Mouse (Mus musculus) limb, embryonic 14.5 days (tissue): Measurements from ENCODE around the gene Fam173a. TPM values are rescaled to one million over a fixed set of nuclear protein-coding genes. Genes with fewer than 3 reads are reported as not detected.

Experiments used
- ATAC-seq: fragments of 200-750 bp; cut with Nextera tagmentation; 2 replicates; pipeline ENCODE4 v1.8.0; 2017; ENCODE audit warnings: low read depth, moderate number of reproducible peaks, moderate TSS enrichment; ENCODE audit not compliant: low FRiP score
- DNase-seq: peaks from one replicate; pipeline ENCODE4 v3.0.0-alpha.2; 2015; ENCODE audit warnings: low spot score
- H3K27ac ChIP-seq: fragments of 300-500 bp; sonication (generic); replicated peaks from 2 replicates; pipeline ENCODE4 v1.5.1; 2014; ENCODE audit warnings: low read depth, mild to moderate bottlenecking, low read length, moderate library complexity, mixed read lengths
- H3K27me3 ChIP-seq: fragments of 300-500 bp; sonication (generic); 2 replicates; pipeline ENCODE4 v1.6.1; 2014; ENCODE audit warnings: low read length, mixed read lengths; ENCODE audit not compliant: control insufficient read depth, insufficient read depth
- H3K36me3 ChIP-seq: fragments of 300-500 bp; sonication (generic); 2 replicates; pipeline ENCODE4 v1.6.1; 2014; ENCODE audit warnings: mild to moderate bottlenecking, low read length, moderate library complexity, mixed read lengths; ENCODE audit not compliant: control insufficient read depth, insufficient read depth
- H3K4me1 ChIP-seq: fragments of 300-500 bp; sonication (generic); 2 replicates; pipeline ENCODE4 v1.6.1; 2014; ENCODE audit warnings: antibody characterized with exemption, low read length, mixed read lengths; ENCODE audit not compliant: control insufficient read depth, insufficient read depth
- H3K4me2 ChIP-seq: fragments of 300-500 bp; sonication (generic); replicated peaks from 2 replicates; pipeline ENCODE4 v1.6.1; 2014; ENCODE audit warnings: low read depth, mild to moderate bottlenecking, low read length, moderate library complexity; ENCODE audit not compliant: severe bottlenecking
- H3K4me3 ChIP-seq: fragments of 300-500 bp; sonication (generic); replicated peaks from 2 replicates; pipeline ENCODE4 v1.5.1; 2014; ENCODE audit warnings: low read length
- H3K9ac ChIP-seq: fragments of 300-500 bp; sonication (generic); 2 replicates; pipeline ENCODE4 v1.6.1; 2014; ENCODE audit warnings: mild to moderate bottlenecking, low read depth, low read length, moderate library complexity; ENCODE audit not compliant: severe bottlenecking
- H3K9me3 ChIP-seq: fragments of 300-500 bp; sonication (generic); 2 replicates; pipeline ENCODE4 v1.6.1; 2016; ENCODE audit warnings: low read length; ENCODE audit not compliant: control insufficient read depth
- POLR2A ChIP-seq: fragments of 200-500 bp; IDR thresholded peaks from 2 replicates; pipeline ENCODE4 v1.8.0; 2012; ENCODE audit warnings: inconsistent platforms, mild to moderate bottlenecking, moderate library complexity, borderline replicate concordance; ENCODE audit not compliant: insufficient read depth, insufficient read length; ENCODE audit errors: extremely low read depth
- WGBS: fragments of 180-500 bp; shearing (Covaris S2); extraction: QIAGEN DNeasy Blood & Tissue Kit; methylation state at CpG from one replicate; pipeline ENCODE4 v1.1.7; 2014; 5-methylcytosine and 5-hydroxymethylcytosine counted together
- polyA plus RNA-seq, 2 experiments: library from polyadenylated mRNA; depleted of rRNA in 1 of 2; stranded (reverse) in 1 of 2; unstranded in 1 of 2; fragments of >200 nt; fragmentation: Nextera tagmentation in 1 of 2; extraction: Ambion mirVana in 1 of 2; gene quantifications; 2 replicates each; pipeline versions ENCODE4 v1.2.1 to v1.2.3; 2012 to 2014

Gene Fam173a
- polyA plus RNA-seq, 2 experiments, result 73.8 to 117 TPM

GRCm38 (mm10) chr17:25755627-25756377, 36.9 kb downstream of the Fam173a start:
- Histone ChIP-seq H3K4me3 (no peak overlapping the region), H3K9ac (0 out of 2 replicates have a peak overlapping the region, but pooled peaks have one; percentile 25), H3K4me2 (no peak overlapping the region), H3K27me3 (no peaks in the 10 kb centered on the region), H3K4me1 (no peaks in the 10 kb centered on the region), H3K9me3 (no peaks in the 10 kb centered on the region), H3K36me3 (no peaks in the 10 kb centered on the region), H3K27ac (no peak overlapping the region)
- 23% methylated on average over 4 of the region's 4 CpGs for WGBS
- no peak for TF ChIP-seq POLR2A
- DNase-seq, result no peak
- no peak for ATAC-seq

- H3K4me3 ChIP-seq, result no peak overlapping the region
- DNase-seq (no peak), ATAC-seq (no peak)
- H3K9ac ChIP-seq, result 0 out of 2 replicates have a peak overlapping the region, but pooled peaks have one; percentile 25
- WGBS, result 68% methylated on average over 4 of the region's 4 CpGs
- no peaks in the 10 kb centered on the region for H3K9me3 ChIP-seq
- no peaks in the 10 kb centered on the region for H3K27me3 ChIP-seq
- TF ChIP-seq POLR2A, result no peak
- no peak overlapping the region for H3K4me2 ChIP-seq
- no peaks in the 10 kb centered on the region for H3K36me3 ChIP-seq
- no peaks in the 10 kb centered on the region for H3K4me1 ChIP-seq
- no peak overlapping the region for H3K27ac ChIP-seq
Measured at GRCm38 (mm10) chr17:25755086-25755485, 37.6 kb downstream of the Fam173a start.

- no peak within 1 kb of the TSS for H3K4me3 ChIP-seq
- ATAC-seq (no peak), DNase-seq (no peak)
- H3K4me1 ChIP-seq, result no peaks in the 10 kb centered on the region
- TF ChIP-seq POLR2A, result no peak
- no peaks in the 10 kb centered on the region for H3K27me3 ChIP-seq
- no peaks in the 10 kb centered on the region for H3K9me3 ChIP-seq
- no peak within 1 kb of the TSS for H3K27ac ChIP-seq
- 0 out of 2 replicates have a peak within 1 kb of the TSS, but pooled peaks have one; percentile 25 for H3K9ac ChIP-seq
- no peaks in the 10 kb centered on the region for H3K36me3 ChIP-seq
- H3K4me2 ChIP-seq, result no peak within 1 kb of the TSS
- WGBS, result 81% methylated on average over 8 of the region's 9 CpGs
Measured at GRCm38 (mm10) chr17:25754241-25754640, 38.5 kb downstream of the Fam173a start, which contains the start of gene Msln. TSS of gene Msln (minus strand) at chr17:25754378.

- Histone ChIP-seq H3K4me3 (no peak overlapping the region), H3K27ac (no peak overlapping the region), H3K36me3 (no peaks in the 10 kb centered on the region), H3K9ac (peak overlapping the region; percentile 21; the same call in 1 of the 2 replicates), H3K4me1 (no peaks in the 10 kb centered on the region), H3K4me2 (no peak overlapping the region), H3K27me3 (no peaks in the 10 kb centered on the region), H3K9me3 (no peaks in the 10 kb centered on the region)
- TF ChIP-seq POLR2A, result no peak
- DNase-seq (no peak), ATAC-seq (no peak)
- WGBS, result 32% methylated on average over 5 of the region's 5 CpGs
Measured at GRCm38 (mm10) chr17:25751446-25751845, 41.3 kb downstream of the Fam173a start.

- no peak overlapping the region for H3K9ac ChIP-seq
- no peak for TF ChIP-seq POLR2A
- H3K36me3 ChIP-seq, result no peaks in the 10 kb centered on the region
- WGBS, result 87% methylated on average over 6 of the region's 6 CpGs
- H3K4me2 ChIP-seq, result no peak overlapping the region
- no peak overlapping the region for H3K27ac ChIP-seq
- H3K27me3 ChIP-seq, result no peaks in the 10 kb centered on the region
- no peaks in the 10 kb centered on the region for H3K9me3 ChIP-seq
- H3K4me1 ChIP-seq, result no peaks in the 10 kb centered on the region
- no peak for DNase-seq
- H3K4me3 ChIP-seq, result no peak overlapping the region
- no peak for ATAC-seq
Measured at GRCm38 (mm10) chr17:25749314-25749713, 43.4 kb downstream of the Fam173a start.
